Mouse (Mus musculus): ENCODE measurements at regions not wholly inside any gene's neighbourhood (a gene's known extent, or its start where the extent isn't known, plus 50 kb on each side); places are given as distances from the start of the nearest gene placed in this dataset. TPM values are rescaled to one million over a fixed set of nuclear protein-coding genes. Genes with fewer than 3 reads are reported as not detected.

Small RNA genes lying in the stretch of these regions (microRNA-seq; reads per million reads assigned to microRNA genes)
- gene Gm25978, result not detected
